Mouse (Mus musculus): ENCODE results near the gene Soat1.

GRCm38 (mm10) chr1:156504945-156505523, 30.9 kb upstream of the Soat1 start:
- TF ChIP-seq GATA1 (IDR thresholded peaks at IDR 0.05; ENCODE audit: borderline replicate concordance, low read length) (no peak), FLI1 (IDR thresholded peaks at IDR 0.05; ENCODE audit: low read length) (no peak)
